Mouse (Mus musculus): ENCODE data around the gene Tom1l2.

Gene Tom1l2

GRCm38 (mm10) chr11:60346537-60346936 lies 6.2 kb downstream of the Tom1l2 start:
- ATAC-seq (ENCODE audit: low TSS enrichment), result no peak

- ATAC-seq (ENCODE audit: low TSS enrichment), result no peak
Observed at GRCm38 (mm10) chr11:60345868-60346267, 6.8 kb downstream of the Tom1l2 start.

GRCm38 (mm10) chr11:60339361-60339760 lies 13.3 kb downstream of the Tom1l2 start:
- no peak for ATAC-seq (ENCODE audit: low TSS enrichment)

GRCm38 (mm10) chr11:60338291-60338690 lies 14.4 kb downstream of the Tom1l2 start:
- no peak for ATAC-seq (ENCODE audit: low TSS enrichment)

GRCm38 (mm10) chr11:60335771-60336170 lies 16.9 kb downstream of the Tom1l2 start:
- peak; percentile 42 for ATAC-seq (ENCODE audit: low TSS enrichment)

- ATAC-seq (ENCODE audit: low TSS enrichment), result no peak
Observed at GRCm38 (mm10) chr11:60334124-60334523, 18.6 kb downstream of the Tom1l2 start.

GRCm38 (mm10) chr11:60333461-60333860 lies 19.2 kb downstream of the Tom1l2 start:
- peak; percentile 84 for ATAC-seq (ENCODE audit: low TSS enrichment)

GRCm38 (mm10) chr11:60330551-60330950 lies 22.2 kb downstream of the Tom1l2 start:
- ATAC-seq (ENCODE audit: low TSS enrichment), result no peak

- ATAC-seq (ENCODE audit: low TSS enrichment), result no peak
Observed at GRCm38 (mm10) chr11:60323731-60324130, 29.0 kb downstream of the Tom1l2 start.

- ATAC-seq (ENCODE audit: low TSS enrichment), result no peak
Observed at GRCm38 (mm10) chr11:60321438-60321837, 31.3 kb downstream of the Tom1l2 start.

- ATAC-seq (ENCODE audit: low TSS enrichment), result no peak
Observed at GRCm38 (mm10) chr11:60320426-60321037, 32.2 kb downstream of the Tom1l2 start.

- ATAC-seq (ENCODE audit: low TSS enrichment), result no peak
Observed at GRCm38 (mm10) chr11:60319257-60320066, 33.2 kb downstream of the Tom1l2 start.

GRCm38 (mm10) chr11:60318716-60319115 lies 34.0 kb downstream of the Tom1l2 start:
- peak; percentile 53 for ATAC-seq (ENCODE audit: low TSS enrichment)

- ATAC-seq (ENCODE audit: low TSS enrichment), result no peak
Observed at GRCm38 (mm10) chr11:60317376-60318102, 35.2 kb downstream of the Tom1l2 start.

GRCm38 (mm10) chr11:60316883-60317282 lies 35.8 kb downstream of the Tom1l2 start:
- ATAC-seq (ENCODE audit: low TSS enrichment), result peak; percentile 48

- no peak for ATAC-seq (ENCODE audit: low TSS enrichment)
Observed at GRCm38 (mm10) chr11:60316250-60316649, 36.5 kb downstream of the Tom1l2 start.

GRCm38 (mm10) chr11:60311025-60311854 lies 41.5 kb downstream of the Tom1l2 start:
- peak; percentile 56 for ATAC-seq (ENCODE audit: low TSS enrichment)

- ATAC-seq (ENCODE audit: low TSS enrichment), result no peak
Observed at GRCm38 (mm10) chr11:60309875-60310274, 42.8 kb downstream of the Tom1l2 start.

GRCm38 (mm10) chr11:60308506-60309116 lies 44.1 kb downstream of the Tom1l2 start:
- ATAC-seq (ENCODE audit: low TSS enrichment), result no peak

- no peak for ATAC-seq (ENCODE audit: low TSS enrichment)
Observed at GRCm38 (mm10) chr11:60308061-60308460, 44.6 kb downstream of the Tom1l2 start.

- no peak for ATAC-seq (ENCODE audit: low TSS enrichment)
Observed at GRCm38 (mm10) chr11:60307375-60307825, 45.3 kb downstream of the Tom1l2 start.
